Mouse (Mus musculus) heart, adult 2 months (tissue): Measurements from ENCODE around the gene Gm49387. TPM values are rescaled to one million over a fixed set of nuclear protein-coding genes. Genes with fewer than 3 reads are reported as not detected.

Experiments
- DNase-seq, 2 experiments: peaks; one replicate each; pipeline ENCODE4 v3.0.0; 2021
- H3K27ac ChIP-seq: fragments of 200-600 bp; 2 replicates; pipeline ENCODE4 v1.8.1; 2022
- H3K27me3 ChIP-seq: fragments of 200-500 bp; 2 replicates; pipeline ENCODE4 v1.6.1; 2012; ENCODE audit warnings: mild to moderate bottlenecking, low read length, inconsistent platforms, mixed read lengths; ENCODE audit not compliant: control insufficient read depth, insufficient read depth
- H3K36me3 ChIP-seq: fragments of 200-500 bp; 2 replicates; pipeline ENCODE4 v1.6.1; 2012; ENCODE audit warnings: low read length, inconsistent platforms; ENCODE audit not compliant: control insufficient read depth, insufficient read depth
- H3K4me1 ChIP-seq: fragments of 200-500 bp; 2 replicates; pipeline ENCODE4 v1.6.1; 2011; ENCODE audit warnings: low read length; ENCODE audit not compliant: control insufficient read depth, insufficient read depth
- H3K4me3 ChIP-seq: fragments of 200-600 bp; 2 replicates; pipeline ENCODE4 v1.8.1; 2022
- H3K79me2 ChIP-seq: fragments of 200-500 bp; replicated peaks from 2 replicates; pipeline ENCODE4 v1.6.1; 2012; ENCODE audit warnings: mild to moderate bottlenecking, inconsistent platforms, low read length, moderate library complexity, mixed read lengths; ENCODE audit not compliant: control insufficient read depth, insufficient read depth
- H3K9ac ChIP-seq: fragments of 200-500 bp; 2 replicates; pipeline ENCODE4 v1.6.1; 2012; ENCODE audit warnings: low read depth, mild to moderate bottlenecking, control low read depth, inconsistent platforms, low read length, mixed read lengths
- CTCF ChIP-seq: fragments of 200-600 bp; IDR thresholded peaks from 2 replicates; pipeline ENCODE4 v1.8.1; 2022; ENCODE audit warnings: antibody characterized with exemption, mild to moderate bottlenecking, moderate library complexity
- EP300 ChIP-seq: fragments of 200-500 bp; IDR thresholded peaks from 2 replicates; pipeline ENCODE4 v1.6.1; 2011; ENCODE audit warnings: low read depth, low read length, control low read depth; ENCODE audit not compliant: insufficient read depth
- POLR2A ChIP-seq: fragments of 200-500 bp; IDR thresholded peaks from 2 replicates; pipeline ENCODE4 v1.6.1; 2011; ENCODE audit warnings: mild to moderate bottlenecking, low read depth, low read length, control low read depth; ENCODE audit not compliant: insufficient read depth
- WGBS: fragments of 180-500 bp; shearing (Covaris S2); methylation state at CpG from one replicate; pipeline ENCODE4 v1.1.7; 2018; 5-methylcytosine and 5-hydroxymethylcytosine counted together
- intact Hi-C: fragments of 180-260 bp; cut with DNase I; formaldehyde crosslinking; loops from one replicate; pipeline ENCODE4 v1.15.1; 2025
- polyA plus RNA-seq: library from polyadenylated mRNA; depleted of rRNA; stranded (reverse); fragments of >200 nt; gene quantifications from 2 replicates; pipeline ENCODE4 v1.2.3, GENCODE M21; 2012
- total RNA-seq, 2 experiments: library from RNA; stranded (reverse); gene quantifications; 2 replicates each; pipeline ENCODE4 v1.2.3; 2021

Gene Gm49387
- total and polyA plus RNA-seq, 3 experiments: 0.66 to 2.4 (median 0.86) TPM

GRCm38 (mm10) chr14:31668326-31668725 lies 27.6 kb upstream of the Gm49387 start:
- H3K79me2 ChIP-seq: no peaks in the 10 kb centered on the region
- WGBS: 48% methylated on average over 13 of the region's 13 CpGs

GRCm38 (mm10) chr14:31667741-31668140 lies 27.1 kb upstream of the Gm49387 start:
- peak in 1 of 2 experiments; percentile 21 for DNase-seq
- Histone ChIP-seq H3K4me1 (peaks cover 34% of the 10 kb centered on the region), H3K9ac (no peak overlapping the region), H3K36me3 (no peaks in the 10 kb centered on the region), H3K27me3 (no peaks in the 10 kb centered on the region), H3K79me2 (no peaks in the 10 kb centered on the region), H3K27ac (peak overlapping the region; percentile 89), H3K4me3 (no peak overlapping the region)
- no peak for TF ChIP-seq POLR2A
- 0 out of 2 replicates have a peak, but pooled peaks have one; percentile 5 for TF ChIP-seq EP300
- WGBS: 46% methylated on average over 6 of the region's 6 CpGs
- intact Hi-C loops: loop anchor here (10.0 kb wide), 1 partner anchor 237 kb away; no protein-coding TSS in a partner anchor

More at GRCm38 (mm10) chr14:31668326-31668725, 27.6 kb upstream of the Gm49387 start:
- Histone ChIP-seq H3K27ac (peak overlapping the region; percentile 89), H3K9ac (0 out of 2 replicates have a peak overlapping the region, but pooled peaks have one; percentile 19), H3K27me3 (no peaks in the 10 kb centered on the region), H3K36me3 (no peaks in the 10 kb centered on the region), H3K4me1 (peaks cover 29% of the 10 kb centered on the region), H3K4me3 (no peak overlapping the region)
- peak in 1 of 2 experiments; percentile 17 for DNase-seq
- TF ChIP-seq POLR2A (no peak), EP300 (no peak), CTCF (no peak)
- intact Hi-C loops: loop anchor here (10.0 kb wide), 1 partner anchor 236 kb away; no protein-coding TSS in a partner anchor

DNA sequence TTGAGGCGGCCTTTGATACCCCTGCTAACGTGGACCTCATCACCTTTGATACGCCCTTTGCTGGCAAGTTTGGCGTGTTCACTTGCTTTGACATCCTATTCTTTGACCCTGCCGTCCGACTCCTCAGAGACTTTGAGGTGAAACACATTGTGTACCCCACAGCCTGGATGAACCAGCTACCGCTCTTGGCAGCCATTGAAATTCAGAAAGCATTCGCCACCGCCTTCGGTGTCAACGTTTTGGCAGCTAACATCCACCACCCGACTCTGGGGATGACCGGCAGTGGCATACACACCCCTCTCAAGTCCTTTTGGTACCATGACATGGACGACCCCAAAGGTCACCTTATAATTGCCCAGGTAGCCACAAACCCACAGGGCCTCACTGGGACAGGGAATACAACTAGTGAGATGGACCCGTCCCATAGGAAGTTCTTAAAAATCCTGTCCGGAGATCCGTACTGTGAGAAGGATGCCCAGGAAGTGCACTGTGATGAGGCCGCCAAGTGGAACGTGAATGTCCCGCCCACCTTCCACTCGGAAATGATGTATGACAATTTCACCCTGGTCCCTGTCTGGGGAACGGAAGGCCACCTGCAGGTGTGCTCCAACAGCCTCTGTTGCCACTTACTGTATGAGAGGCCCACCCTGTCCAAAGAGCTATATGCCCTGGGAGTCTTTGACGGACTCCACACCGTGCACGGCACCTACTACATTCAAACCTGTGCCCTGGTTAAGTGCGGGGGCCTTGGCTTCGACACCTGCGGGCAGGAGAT lies 26.4 kb upstream of the Gm49387 start:
- 90% methylated on average over 28 of the region's 28 CpGs for whole genome bisulfite sequencing
- Histone ChIP-seq H3K4me1 (peaks cover 36% of the 10 kb centered on the region), H3K27me3 (no peaks in the 10 kb centered on the region), H3K4me3 (no peak overlapping the region), H3K9ac (no peak overlapping the region), H3K27ac (peak overlapping the region; percentile 89), H3K36me3 (no peaks in the 10 kb centered on the region), H3K79me2 (no peaks in the 10 kb centered on the region)
- DNase-seq: peak; percentile 4 to 18
- TF ChIP-seq CTCF: no peak
- TF ChIP-seq EP300: no peak
- TF ChIP-seq POLR2A: no peak
- intact Hi-C loops: loop anchor here (10.0 kb wide), 1 partner anchor 238 kb away; no protein-coding TSS in a partner anchor

- no peak for DNase-seq
- no peak overlapping the region for H3K4me3 ChIP-seq
- no peaks in the 10 kb centered on the region for H3K79me2 ChIP-seq
- no peaks in the 10 kb centered on the region for H3K36me3 ChIP-seq
- no peaks in the 10 kb centered on the region for H3K27me3 ChIP-seq
- TF ChIP-seq POLR2A (no peak), CTCF (no peak), EP300 (no peak)
- H3K4me1 ChIP-seq: peaks cover 38% of the 10 kb centered on the region
- peak overlapping the region; percentile 34 for H3K27ac ChIP-seq
- no peak overlapping the region for H3K9ac ChIP-seq
- WGBS: 77% methylated on average over 4 of the region's 4 CpGs
- intact Hi-C loops: loop anchor here (10.0 kb wide), 1 partner anchor 239 kb away; no protein-coding TSS in a partner anchor
Measured at GRCm38 (mm10) chr14:31665566-31665940, 24.9 kb upstream of the Gm49387 start.

DNA sequence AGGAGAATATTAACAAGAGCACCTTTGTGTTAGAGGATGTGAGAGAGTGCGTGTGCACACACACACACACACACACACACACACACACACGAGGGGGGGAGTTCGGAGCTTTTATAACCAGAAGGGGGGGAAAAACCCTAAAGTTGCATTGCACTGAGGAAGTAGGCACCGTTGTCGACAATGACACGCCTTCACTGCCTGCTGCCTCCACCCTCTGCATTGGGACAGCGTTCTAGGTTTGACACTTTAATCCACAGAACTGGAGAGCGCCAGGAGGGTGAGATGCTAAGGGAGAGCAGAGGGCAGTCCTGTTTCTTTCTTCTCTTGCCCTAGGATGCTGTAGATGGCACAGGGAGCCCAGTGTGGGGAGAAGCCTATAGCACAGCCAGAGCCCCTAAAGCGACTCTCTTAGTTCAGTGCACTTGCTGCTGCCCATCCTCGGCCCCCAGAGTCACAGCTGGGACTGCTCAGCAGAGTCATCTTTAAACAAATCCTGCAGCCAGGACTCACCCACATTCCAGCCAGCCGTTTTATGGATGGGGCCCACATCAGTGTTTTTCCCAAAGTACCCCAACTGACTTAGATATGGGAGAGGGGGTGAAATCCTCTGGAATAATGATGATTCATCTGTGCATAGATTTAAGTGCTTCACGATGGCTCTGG lies 24.4 kb upstream of the Gm49387 start:
- Histone ChIP-seq H3K4me3 (no peak overlapping the region), H3K27ac (peak overlapping the region; percentile 34), H3K4me1 (peaks cover 39% of the 10 kb centered on the region), H3K79me2 (no peaks in the 10 kb centered on the region), H3K36me3 (peaks cover 2% of the 10 kb centered on the region; the same call in 1 of the 2 replicates), H3K9ac (no peak overlapping the region), H3K27me3 (no peaks in the 10 kb centered on the region)
- no peak for TF ChIP-seq POLR2A
- no peak for TF ChIP-seq EP300
- TF ChIP-seq CTCF: no peak
- intact Hi-C loops: loop anchor here (5.0 to 10.0 kb wide), 2 partner anchors 240 to 282 kb away; no protein-coding TSS in a partner anchor
- WGBS: 65% methylated on average over 12 of the region's 12 CpGs
- DNase-seq: peak; percentile 24 to 27
